Mouse (Mus musculus) ovary, postnatal 14 days (tissue): ENCODE measurements at regions not wholly inside any gene's neighbourhood (a gene's known extent, or its start where the extent isn't known, plus 50 kb on each side); places are given as distances from the start of the nearest gene placed in this dataset.

Experiments used
- DNase-seq: peaks from one replicate; pipeline ENCODE4 v3.0.0; 2022; ENCODE audit warnings: low spot score

GRCm38 (mm10) chr10:122564473-122564872 lies 114.1 kb upstream of the Ppm1h start:
- no peak for DNase-seq

DNA sequence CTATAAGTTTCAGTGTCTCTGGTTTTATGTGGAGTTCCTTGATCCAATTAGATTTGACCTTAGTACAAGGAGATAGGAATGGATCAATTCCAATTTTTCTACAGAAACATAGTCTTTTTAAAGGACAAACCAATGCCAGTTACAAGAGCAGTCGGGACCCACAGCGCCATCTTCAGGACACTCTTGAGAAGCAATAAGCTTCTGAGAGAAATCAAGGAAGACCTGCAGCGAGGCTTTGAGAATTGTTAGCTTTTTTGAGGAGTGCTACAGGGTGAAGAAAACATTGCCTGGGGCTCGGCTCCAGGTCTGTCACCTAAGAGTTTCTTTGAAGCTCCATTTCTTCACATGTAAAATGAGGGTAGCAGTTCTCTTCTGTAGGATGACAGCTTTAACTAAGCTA lies 112.0 kb upstream of the Ppm1h start:
- no peak for DNase-seq

GRCm38 (mm10) chr10:122569546-122570202 lies 108.9 kb upstream of the Ppm1h start:
- DNase-seq = no peak

- DNase-seq = no peak
Observed at GRCm38 (mm10) chr10:122570909-122571551, 107.5 kb upstream of the Ppm1h start.

DNA sequence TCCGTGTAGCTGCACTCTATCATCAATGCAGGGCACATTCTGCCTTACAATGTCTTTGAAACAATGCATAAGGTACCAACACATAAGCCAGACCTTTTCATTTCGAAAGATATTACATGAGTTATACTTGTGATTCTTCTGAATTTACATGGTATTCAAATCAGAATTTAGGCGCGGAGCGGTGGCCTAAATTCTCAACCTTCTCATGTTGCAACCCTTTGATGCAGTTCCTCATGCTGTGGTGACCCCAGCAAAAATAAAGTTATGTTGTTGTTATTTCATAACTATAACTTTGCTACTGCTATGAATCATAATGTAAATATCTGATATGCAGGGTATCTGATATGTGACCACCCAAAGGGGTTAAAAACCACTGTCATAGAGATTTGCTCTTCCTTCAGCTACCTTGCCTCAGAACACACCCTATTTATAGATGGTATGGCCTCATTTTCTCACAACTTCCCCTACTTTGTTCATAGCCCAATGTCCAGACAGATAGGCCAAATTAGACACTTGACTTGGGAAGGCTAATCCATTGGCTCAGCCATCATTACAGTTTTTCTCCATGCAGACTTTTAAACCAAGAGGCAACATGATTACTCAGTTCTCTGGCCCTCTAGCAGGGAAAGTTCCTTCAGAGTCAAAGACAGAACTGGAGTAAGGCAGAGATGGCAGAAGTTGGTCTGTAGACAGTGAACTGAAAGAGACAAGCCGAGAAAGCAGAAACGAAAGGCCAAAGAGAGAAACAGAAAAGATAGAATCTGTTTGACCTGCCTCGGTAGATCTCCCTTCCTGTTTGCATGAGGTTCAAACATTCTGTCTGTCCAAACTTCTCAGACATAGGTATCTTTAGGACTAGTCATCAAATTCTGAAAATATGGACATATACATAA lies 102.1 kb upstream of the Ppm1h start:
- DNase-seq = no peak

GRCm38 (mm10) chr10:122578209-122579001 lies 100.2 kb upstream of the Ppm1h start:
- DNase-seq = no peak

DNA sequence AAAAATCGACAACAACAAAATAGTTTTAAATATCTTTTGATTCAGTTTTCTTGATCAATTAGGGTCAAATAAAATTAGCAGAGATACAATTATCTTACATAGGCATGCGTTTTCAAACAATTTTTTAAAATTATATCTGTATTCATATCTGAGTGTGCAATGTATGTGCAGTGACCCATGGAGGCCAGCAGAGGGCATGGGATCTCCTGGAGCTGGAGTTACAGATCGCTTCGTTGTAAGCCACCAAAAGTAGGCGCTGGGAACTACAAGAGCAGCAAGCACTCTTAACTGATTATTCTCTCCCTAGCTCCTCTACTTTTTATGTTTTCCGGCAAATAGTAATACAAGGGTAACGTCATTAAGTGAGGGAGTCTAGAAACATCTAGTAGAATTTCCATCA lies 97.5 kb upstream of the Ppm1h start:
- no peak for DNase-seq

DNA sequence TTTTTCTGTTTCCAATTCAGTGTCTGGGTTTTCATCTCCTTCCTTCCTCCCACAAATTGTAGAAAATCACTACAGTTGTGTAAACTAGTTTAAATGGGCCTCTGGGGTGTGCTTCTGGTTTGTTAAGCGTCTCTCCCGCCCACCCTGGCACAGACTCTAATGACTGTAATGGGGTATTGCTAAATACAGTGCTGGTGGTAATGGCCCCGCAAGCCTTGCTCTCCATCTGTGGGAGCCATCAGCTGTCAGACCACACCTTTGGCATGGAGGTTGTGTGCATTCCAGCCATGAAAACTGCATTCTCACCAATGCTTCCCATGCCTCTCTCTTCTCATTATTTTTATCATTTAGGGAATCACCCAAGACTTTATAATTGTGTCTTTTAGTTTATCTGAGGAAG lies 91.0 kb upstream of the Ppm1h start:
- no peak for DNase-seq

GRCm38 (mm10) chr10:122599511-122599910 lies 79.1 kb upstream of the Ppm1h start:
- DNase-seq = no peak

DNA sequence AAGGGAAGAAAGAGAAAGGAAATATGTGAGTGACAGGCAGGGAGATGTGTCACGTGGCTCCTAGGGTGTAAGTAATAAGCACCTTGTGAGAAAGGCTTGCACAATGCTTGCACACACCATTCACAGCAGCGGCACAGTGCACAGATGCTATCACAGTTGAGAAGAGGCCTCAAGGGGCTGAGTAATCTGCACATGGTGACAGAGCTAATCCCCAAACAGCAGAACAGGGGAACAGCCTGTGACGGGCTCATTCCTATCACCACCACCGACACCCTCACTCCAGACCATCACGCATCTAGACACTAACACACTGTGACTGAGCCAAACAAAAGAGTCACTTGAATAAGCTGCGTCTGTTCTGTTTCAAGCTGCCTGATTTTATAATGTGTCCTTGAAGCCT lies 76.2 kb upstream of the Ppm1h start:
- DNase-seq = no peak

- no peak for DNase-seq
Observed at GRCm38 (mm10) chr10:122603960-122604359, 74.6 kb upstream of the Ppm1h start.

DNA sequence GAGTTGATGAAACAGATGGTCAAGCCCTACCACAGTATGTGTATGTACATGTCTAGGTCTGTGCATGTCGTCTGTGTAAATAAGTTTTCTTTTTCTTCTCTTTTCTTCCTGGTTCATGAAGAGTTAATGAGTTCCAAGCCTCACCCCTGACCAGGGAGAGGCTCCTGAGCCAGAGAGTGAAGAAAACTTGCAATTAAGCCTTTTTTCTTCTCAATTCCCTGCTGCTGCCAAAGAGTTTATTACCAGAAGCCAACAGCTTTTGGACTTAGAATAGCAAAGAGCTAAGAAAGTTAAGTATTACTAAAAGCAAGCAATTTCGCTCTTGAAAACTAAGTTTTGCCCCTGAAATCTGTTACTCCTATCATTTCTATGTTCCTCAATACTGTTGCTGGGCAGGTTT lies 65.3 kb upstream of the Ppm1h start:
- no peak for DNase-seq

DNA sequence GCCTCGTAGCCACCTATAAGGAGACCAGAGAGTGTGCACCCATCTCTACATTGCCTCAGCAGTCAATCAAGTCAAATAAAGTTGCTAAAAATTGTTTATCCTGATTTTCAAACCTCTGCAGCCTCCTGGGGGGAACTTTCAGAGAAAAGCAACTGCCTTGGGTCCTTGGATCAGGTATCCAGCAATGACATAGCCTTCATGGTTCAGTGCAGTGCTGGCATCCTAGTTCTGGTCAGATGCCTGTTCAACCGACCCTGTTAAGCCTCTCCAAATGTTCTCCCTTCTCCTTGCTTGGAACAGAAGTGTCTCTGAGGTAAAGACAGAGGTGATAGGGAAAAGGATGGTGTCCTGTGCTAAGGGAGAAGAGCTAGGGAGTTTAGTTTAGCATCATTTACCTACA lies 64.7 kb upstream of the Ppm1h start:
- DNase-seq = no peak

DNA sequence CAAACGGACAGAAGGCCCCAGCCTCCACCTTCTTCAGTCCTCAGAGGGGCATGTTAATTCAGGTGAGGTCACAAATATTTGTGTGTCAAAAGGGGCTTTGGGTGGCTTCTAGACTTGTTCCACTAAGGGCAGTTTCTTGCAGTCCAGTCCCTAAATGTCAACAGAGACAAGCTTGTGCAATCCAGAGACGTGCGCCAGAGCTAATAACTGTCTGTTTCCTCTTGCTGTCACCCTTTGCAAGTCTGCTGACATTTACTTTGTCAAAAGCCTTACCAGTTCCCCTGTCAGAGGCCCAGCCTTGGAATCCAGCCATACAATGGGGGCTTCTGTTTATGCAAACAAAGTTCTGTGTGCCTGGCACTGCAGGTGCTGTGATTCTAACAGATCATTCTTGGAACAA lies 63.8 kb upstream of the Ppm1h start:
- DNase-seq = no peak

DNA sequence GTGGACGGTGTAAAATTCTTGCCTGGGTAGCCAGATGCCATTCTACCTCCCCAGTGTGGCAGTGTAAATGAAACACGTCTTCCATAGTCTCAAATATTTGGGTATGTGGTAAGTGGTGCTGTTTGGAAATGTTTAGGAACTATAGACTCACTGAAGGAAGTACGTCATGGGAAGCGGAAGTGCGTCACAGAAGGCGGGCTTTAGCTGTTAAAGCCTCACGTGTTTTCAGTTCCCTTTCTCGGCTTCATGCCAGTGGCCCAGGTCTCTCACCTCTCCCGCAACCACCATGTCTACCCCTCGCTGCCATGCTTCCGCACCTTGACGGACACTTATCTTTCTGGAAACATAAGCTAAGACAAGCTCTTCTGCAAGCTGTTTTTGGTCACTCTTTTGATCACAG lies 62.9 kb upstream of the Ppm1h start:
- no peak for DNase-seq

DNA sequence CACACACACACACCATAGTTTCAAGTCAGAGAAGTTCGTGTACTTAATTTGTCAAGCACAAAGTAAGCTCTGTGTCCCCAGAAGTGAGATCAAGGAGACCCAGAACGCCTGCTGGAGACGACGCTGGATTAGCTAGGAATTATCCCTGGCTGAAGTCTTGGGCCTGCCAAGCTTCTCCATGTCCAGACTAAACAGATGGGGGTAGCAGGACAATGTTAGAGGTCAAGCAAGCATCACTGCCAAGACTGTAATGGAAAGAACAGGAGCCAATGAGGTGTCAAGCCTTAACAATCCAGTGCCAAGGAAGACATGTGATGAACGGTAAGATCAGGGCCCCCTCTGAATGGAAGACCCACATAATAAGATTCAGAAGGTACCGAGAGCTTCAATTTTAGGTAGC lies 62.2 kb upstream of the Ppm1h start:
- DNase-seq = no peak

GRCm38 (mm10) chr10:122618854-122619253 lies 59.7 kb upstream of the Ppm1h start:
- no peak for DNase-seq

- DNase-seq = no peak
Observed at GRCm38 (mm10) chr10:122619406-122620116, 59.0 kb upstream of the Ppm1h start.
